Mouse (Mus musculus): ENCODE measurements at regions not wholly inside any gene's neighbourhood (a gene's known extent, or its start where the extent isn't known, plus 50 kb on each side); places are given as distances from the start of the nearest gene placed in this dataset.

DNA sequence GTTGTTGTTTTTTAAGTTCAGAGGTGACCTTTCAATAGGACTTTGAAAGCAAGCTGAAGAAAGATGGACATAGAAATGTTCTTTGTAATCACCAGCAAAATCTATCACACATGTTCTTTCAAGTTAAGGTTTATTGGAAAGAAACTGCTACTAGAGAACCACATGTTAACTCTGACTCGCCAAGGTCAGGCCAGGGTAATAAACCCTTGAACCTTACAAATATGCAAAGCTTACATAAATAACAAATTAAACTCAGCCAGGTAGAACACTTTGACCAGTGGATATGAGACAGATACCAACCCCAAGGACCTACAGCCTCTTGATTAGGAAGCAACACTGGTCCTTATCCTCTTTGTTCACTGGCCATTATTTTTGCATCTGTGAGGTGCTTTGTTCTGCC lies 433.4 kb upstream of the Nr2f2 start:
- Histone ChIP-seq H3K9me3 (ENCODE audit: low read length) (no peaks in the 10 kb centered on the region), H3K4me3 (replicated peaks; ENCODE audit: low read length) (no peak overlapping the region), H3K36me3 (ENCODE audit: insufficient read depth, low read length) (no peaks in the 10 kb centered on the region), H3K4me1 (replicated peaks; ENCODE audit: low read depth, low read length) (no peaks in the 10 kb centered on the region), H3K27me3 (ENCODE audit: insufficient read depth, low read length) (no peaks in the 10 kb centered on the region)
- TF ChIP-seq CTCF (conservative IDR thresholded peaks at IDR 0.05; ENCODE audit: low read length), result no peak
- no peak for TF ChIP-seq POU5F1 (IDR thresholded peaks at IDR 0.05; ENCODE audit: borderline replicate concordance, low read length)
- no peak for TF ChIP-seq NANOG (IDR thresholded peaks at IDR 0.05; ENCODE audit: borderline replicate concordance, low read length)

DNA sequence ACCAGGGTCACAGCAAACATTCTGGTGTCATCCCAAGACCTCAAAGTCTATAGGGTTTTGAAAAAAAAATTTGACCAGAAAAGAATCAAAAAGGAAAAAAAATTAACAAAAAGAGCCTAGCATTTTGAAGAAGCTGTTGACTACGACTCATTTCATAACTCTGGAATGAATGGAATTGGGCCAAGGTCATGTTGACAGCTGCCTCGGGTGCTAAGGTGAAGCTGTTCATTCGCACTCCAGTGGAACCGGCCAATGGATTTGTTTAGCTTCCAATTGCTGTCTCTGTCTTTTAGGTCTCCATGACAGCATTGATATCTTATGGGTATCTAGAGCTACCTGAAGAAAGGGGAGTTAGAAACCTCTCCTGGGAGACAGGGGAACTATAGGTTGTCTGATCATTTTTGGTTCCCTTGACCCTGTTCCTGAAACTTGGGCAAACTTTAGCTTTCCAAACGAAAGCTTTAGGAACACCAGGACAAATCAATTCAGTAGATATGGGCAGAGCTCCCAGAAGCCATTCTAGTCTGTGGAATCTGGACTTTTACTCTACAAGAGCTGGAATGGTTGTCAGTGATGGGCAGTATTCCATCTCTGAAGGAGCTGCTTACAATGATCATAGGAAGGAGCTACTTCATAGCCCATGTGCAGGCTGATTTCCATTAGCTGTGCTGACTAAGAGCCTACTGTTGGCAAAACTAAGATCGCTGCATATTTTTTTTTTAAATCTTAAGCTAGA lies 432.7 kb upstream of the Nr2f2 start:
- no peaks in the 10 kb centered on the region for H3K9me3 ChIP-seq (ENCODE audit: low read length)
- no peaks in the 10 kb centered on the region for H3K36me3 ChIP-seq (ENCODE audit: insufficient read depth, low read length)
- no peak for TF ChIP-seq CTCF (conservative IDR thresholded peaks at IDR 0.05; ENCODE audit: low read length)
- H3K4me3 ChIP-seq (replicated peaks; ENCODE audit: low read length), result no peak overlapping the region
- no peaks in the 10 kb centered on the region for H3K27me3 ChIP-seq (ENCODE audit: insufficient read depth, low read length)
- H3K4me1 ChIP-seq (replicated peaks; ENCODE audit: low read depth, low read length), result no peaks in the 10 kb centered on the region

DNA sequence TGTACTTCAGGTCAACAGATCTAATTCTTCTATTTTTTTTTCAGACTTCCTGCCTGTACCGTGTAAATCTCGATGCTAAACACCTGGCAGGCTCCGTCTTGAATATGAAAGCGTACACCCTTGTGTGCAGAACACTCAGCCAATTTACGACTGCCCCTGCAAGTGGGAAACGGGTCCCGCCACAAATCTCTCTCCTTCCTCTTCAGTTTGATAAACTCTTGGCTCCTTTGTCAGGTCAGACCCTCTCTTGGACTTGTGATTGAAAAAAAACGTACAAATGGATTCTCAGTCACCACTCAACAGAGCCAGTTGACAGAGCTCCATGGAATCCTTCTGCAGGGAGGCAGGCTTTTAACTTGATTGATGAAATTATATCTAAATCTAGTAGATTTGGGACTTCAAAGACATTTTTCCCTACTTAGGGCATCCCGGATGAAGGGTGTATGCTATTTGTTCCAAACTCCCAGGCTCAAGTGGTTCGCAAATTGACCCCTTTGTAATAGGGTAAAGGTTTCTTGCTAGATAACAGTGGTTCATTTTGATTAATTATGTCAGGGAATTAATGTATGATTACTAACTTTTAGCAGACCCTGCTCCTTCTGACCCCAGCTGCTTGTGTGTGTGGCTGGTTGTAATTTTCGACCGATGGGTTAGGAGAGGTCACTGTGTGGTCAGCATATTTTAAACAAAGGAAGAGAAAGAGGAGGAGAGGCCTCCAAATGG lies 429.7 kb upstream of the Nr2f2 start:
- Histone ChIP-seq H3K4me1 (replicated peaks; ENCODE audit: low read depth, low read length) (peaks cover 4% of the 10 kb centered on the region), H3K27me3 (ENCODE audit: insufficient read depth, low read length) (peaks cover 14% of the 10 kb centered on the region; the same call in 1 of the 2 replicates), H3K36me3 (ENCODE audit: insufficient read depth, low read length) (no peaks in the 10 kb centered on the region), H3K4me3 (replicated peaks; ENCODE audit: low read length) (no peak overlapping the region), H3K9me3 (ENCODE audit: low read length) (peaks cover 20% of the 10 kb centered on the region)
- TF ChIP-seq POU5F1 (IDR thresholded peaks at IDR 0.05; ENCODE audit: borderline replicate concordance, low read length), result no peak
- TF ChIP-seq CTCF (conservative IDR thresholded peaks at IDR 0.05; ENCODE audit: low read length), result no peak
- TF ChIP-seq NANOG (IDR thresholded peaks at IDR 0.05; ENCODE audit: borderline replicate concordance, low read length), result no peak

DNA sequence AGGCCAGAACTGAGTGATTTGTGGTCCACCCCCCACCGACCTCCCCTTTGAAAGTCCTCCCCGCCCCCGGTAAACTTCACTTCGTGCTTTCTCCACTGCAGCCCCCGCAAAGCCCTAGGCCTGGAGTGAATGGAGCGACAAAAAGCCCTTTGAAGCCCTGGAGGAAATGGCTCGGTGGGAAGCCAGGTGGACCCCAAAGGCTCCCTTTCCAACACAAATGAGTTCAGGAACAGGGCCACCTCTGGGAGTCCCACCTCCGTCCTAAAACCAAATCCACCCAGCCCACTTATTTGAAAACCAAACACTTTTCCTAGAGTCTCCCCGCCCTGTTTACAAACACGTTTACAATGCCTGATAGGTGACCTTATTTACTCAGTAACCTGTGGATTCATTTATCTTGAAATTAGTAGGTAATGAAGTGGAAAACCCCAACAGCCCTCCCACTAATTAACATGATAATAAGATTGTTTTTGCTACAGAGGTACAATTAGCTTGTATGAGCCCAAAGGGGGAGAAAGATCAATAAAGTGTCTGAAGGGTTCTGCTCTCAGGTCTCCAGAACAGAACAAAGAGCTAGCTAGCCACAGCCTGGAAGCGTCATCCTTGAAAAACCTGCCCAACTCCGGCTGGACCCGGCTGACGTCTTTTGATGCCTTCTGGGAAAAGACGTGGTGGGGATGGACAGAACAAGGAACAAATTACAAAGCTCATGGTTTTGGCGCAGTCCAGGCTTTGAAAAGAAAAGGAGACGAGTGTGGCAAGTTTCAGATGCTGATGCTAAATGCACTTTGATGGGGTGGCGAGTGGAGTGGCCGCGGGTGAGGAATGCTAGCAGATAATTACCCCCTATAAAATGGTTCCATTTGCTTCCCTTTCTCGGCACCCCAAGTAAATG lies 422.6 kb upstream of the Nr2f2 start:
- peak; percentile 64 for TF ChIP-seq NANOG (IDR thresholded peaks at IDR 0.05; ENCODE audit: borderline replicate concordance, low read length)
- no peak; the same call in 1 of the 2 replicates for TF ChIP-seq POU5F1 (IDR thresholded peaks at IDR 0.05; ENCODE audit: borderline replicate concordance, low read length)
- Histone ChIP-seq H3K27me3 (ENCODE audit: insufficient read depth, low read length) (peaks cover 23% of the 10 kb centered on the region; the same call in 1 of the 2 replicates), H3K4me3 (replicated peaks; ENCODE audit: low read length) (peak overlapping the region; percentile 35), H3K4me1 (replicated peaks; ENCODE audit: low read depth, low read length) (peaks cover 47% of the 10 kb centered on the region), H3K9me3 (ENCODE audit: low read length) (peaks cover 20% of the 10 kb centered on the region), H3K36me3 (ENCODE audit: insufficient read depth, low read length) (no peaks in the 10 kb centered on the region)

DNA sequence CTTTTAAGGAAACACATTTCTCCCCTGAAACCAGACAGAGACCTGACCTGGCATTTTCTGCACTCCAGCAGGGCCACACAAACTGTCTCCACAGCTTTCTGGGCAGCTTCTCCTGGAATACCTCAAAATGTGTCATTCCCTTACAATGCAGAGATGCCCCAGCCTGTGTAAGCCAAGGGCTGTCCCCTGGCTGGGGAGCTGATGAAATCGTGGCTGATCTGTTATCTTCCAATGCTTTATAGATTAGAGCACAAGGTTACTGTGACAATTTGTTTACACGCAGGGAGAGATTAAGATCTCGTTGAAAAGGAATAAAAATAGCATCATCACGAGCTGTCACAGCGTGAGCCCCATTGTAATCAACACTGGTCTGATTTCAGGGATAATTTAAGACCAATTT lies 421.4 kb upstream of the Nr2f2 start:
- Histone ChIP-seq H3K4me3 (replicated peaks; ENCODE audit: low read length) (no peak overlapping the region), H3K27me3 (ENCODE audit: insufficient read depth, low read length) (peaks cover 16% of the 10 kb centered on the region; the same call in 1 of the 2 replicates), H3K9me3 (ENCODE audit: low read length) (peaks cover 12% of the 10 kb centered on the region), H3K4me1 (replicated peaks; ENCODE audit: low read depth, low read length) (peaks cover 47% of the 10 kb centered on the region), H3K36me3 (ENCODE audit: insufficient read depth, low read length) (no peaks in the 10 kb centered on the region)
- TF ChIP-seq POU5F1 (IDR thresholded peaks at IDR 0.05; ENCODE audit: borderline replicate concordance, low read length) (no peak), NANOG (IDR thresholded peaks at IDR 0.05; ENCODE audit: borderline replicate concordance, low read length) (no peak)

DNA sequence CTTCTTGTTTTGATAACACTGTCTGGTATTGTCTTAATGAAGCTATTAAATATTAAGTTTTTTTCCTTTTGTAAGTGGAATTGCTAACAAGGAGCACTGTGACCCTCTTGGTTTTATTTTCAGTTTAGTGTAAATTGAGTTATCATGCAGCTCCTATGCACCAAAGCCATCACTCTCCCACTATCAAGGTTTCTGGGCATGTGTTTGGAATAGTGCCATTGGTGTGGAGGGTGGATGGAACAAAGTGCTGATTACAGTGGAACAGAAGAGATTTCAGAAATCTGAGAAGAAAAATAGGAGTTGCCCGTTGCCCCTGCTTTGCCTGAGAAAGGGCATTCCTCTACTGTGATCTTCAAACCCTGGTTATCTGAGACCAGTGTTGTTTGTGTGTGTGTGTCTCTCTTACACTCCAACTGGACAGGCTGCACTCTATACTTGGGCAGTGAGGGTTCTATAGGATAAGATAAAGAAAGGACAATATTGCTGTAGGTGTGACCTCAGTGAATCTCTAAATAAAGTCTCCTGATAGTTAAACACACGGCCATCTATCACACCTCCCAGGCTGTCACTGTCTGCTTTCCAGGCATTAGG lies 414.3 kb upstream of the Nr2f2 start:
- Histone ChIP-seq H3K9me3 (ENCODE audit: low read length) (no peaks in the 10 kb centered on the region), H3K4me3 (replicated peaks; ENCODE audit: low read length) (no peak overlapping the region), H3K36me3 (ENCODE audit: insufficient read depth, low read length) (no peaks in the 10 kb centered on the region), H3K27me3 (ENCODE audit: insufficient read depth, low read length) (0 out of 2 replicates have a peak, but pooled peaks cover under 1% of the 10 kb centered on the region), H3K4me1 (replicated peaks; ENCODE audit: low read depth, low read length) (peaks cover 15% of the 10 kb centered on the region)
- TF ChIP-seq POU5F1 (IDR thresholded peaks at IDR 0.05; ENCODE audit: borderline replicate concordance, low read length), result no peak
- TF ChIP-seq NANOG (IDR thresholded peaks at IDR 0.05; ENCODE audit: borderline replicate concordance, low read length), result no peak
- TF ChIP-seq CTCF (conservative IDR thresholded peaks at IDR 0.05; ENCODE audit: low read length), result no peak

DNA sequence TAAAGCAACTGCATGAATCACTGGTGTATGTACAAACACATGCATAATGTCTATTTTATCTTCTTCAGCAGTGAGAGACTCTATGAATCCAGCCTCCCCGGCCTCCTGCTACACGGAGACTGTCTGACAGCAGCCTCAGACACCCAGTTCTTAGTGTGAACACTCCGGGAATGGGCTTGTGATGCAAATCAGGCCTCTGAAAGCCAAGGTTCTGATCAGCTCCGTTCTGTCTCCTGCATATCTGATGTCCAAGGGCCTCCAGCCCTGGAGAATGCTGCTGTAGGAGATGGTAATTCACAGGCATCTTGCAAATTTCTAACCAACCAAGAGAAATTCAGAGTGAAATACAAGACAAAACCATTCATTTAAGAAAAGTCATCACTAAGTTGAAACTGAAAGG lies 411.2 kb upstream of the Nr2f2 start:
- Histone ChIP-seq H3K27me3 (ENCODE audit: insufficient read depth, low read length) (peaks cover 9% of the 10 kb centered on the region), H3K36me3 (ENCODE audit: insufficient read depth, low read length) (no peaks in the 10 kb centered on the region), H3K4me3 (replicated peaks; ENCODE audit: low read length) (no peak overlapping the region), H3K4me1 (replicated peaks; ENCODE audit: low read depth, low read length) (peaks cover 15% of the 10 kb centered on the region), H3K9me3 (ENCODE audit: low read length) (no peaks in the 10 kb centered on the region)
- TF ChIP-seq CTCF (conservative IDR thresholded peaks at IDR 0.05; ENCODE audit: low read length), result no peak
- no peak for TF ChIP-seq NANOG (IDR thresholded peaks at IDR 0.05; ENCODE audit: borderline replicate concordance, low read length)
- no peak for TF ChIP-seq POU5F1 (IDR thresholded peaks at IDR 0.05; ENCODE audit: borderline replicate concordance, low read length)

DNA sequence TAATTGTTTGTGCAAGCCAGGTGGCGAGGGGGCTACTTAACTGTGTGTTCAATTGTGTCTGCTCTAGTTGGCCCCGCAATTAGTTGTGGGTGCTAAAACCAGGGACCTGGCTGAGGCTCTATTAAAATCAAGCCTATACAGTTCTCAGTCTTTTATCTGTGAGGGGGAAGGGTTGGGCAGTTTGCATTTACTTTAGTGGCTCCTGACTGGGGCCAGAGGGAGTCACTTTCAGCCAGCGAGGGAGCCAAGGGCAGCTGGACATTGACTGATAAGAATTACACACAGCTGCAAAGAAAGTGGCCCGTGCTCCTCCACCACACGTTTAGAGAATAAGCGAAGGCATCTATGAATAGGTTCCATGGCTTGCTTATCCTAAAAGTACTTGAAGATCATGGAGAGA lies 403.1 kb upstream of the Nr2f2 start:
- peaks cover 2% of the 10 kb centered on the region; the same call in 1 of the 2 replicates for H3K27me3 ChIP-seq (ENCODE audit: insufficient read depth, low read length)
- no peaks in the 10 kb centered on the region for H3K36me3 ChIP-seq (ENCODE audit: insufficient read depth, low read length)
- H3K9me3 ChIP-seq (ENCODE audit: low read length), result peaks cover 3% of the 10 kb centered on the region; the same call in 1 of the 2 replicates
- no peak for TF ChIP-seq NANOG (IDR thresholded peaks at IDR 0.05; ENCODE audit: borderline replicate concordance, low read length)
- H3K4me3 ChIP-seq (replicated peaks; ENCODE audit: low read length), result no peak overlapping the region
- H3K4me1 ChIP-seq (replicated peaks; ENCODE audit: low read depth, low read length), result no peaks in the 10 kb centered on the region

Data from E14TG2a.4 (cell line).